Mouse (Mus musculus): ENCODE results near the gene Brsk2. TPM values are rescaled to one million over a fixed set of nuclear protein-coding genes. Genes with fewer than 3 reads are reported as not detected.

Gene Brsk2
- total RNA-seq, 2 experiments from 2014 or later = 0.05 TPM; not detected in 1

DNA sequence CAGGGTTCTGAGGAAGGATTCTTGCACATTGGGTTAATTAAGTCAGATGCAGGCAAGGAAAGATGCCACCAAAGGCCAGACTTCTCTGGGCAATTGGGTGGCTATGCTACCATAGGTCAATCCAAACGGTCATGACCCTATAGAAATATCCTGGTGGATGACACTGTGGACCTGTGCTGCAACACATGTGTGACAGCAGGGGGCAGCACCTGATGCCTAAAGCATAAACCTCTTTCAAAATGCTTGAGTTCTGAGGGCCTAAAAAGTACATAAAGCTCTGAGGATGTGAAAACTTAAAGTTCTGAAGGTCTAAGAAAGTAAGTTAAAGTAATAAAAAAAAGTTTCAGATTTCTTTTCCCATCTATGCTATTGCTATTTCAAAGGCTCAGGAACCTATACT is 67.0 kb downstream of the Brsk2 start:
- peak; percentile 67; the same call in 1 of the 2 replicates for ATAC-seq (replicated peaks; ENCODE audit: low FRiP score, low TSS enrichment, poor library complexity, severe bottlenecking)

DNA sequence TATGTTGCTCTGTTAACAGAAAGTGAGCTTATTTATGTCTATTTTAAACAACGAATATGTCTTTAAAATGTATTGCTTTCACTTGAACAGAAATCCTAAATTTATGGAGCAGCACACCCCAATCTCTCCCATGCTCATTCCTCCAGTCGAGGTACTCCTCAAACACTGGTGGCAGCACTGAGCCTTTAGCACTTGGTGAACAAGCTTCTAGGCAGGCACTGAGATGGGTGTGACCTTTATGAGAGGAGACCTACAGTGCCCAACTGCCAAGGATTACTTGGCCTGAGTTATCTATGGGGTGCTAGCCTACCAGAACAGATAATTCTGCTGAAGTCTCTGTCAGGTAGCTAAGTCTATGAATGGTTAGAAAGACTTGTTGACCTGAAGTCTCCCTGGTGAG is 70.1 kb downstream of the Brsk2 start:
- ATAC-seq (replicated peaks; ENCODE audit: low FRiP score, low TSS enrichment, poor library complexity, severe bottlenecking) = peak; percentile 88

DNA sequence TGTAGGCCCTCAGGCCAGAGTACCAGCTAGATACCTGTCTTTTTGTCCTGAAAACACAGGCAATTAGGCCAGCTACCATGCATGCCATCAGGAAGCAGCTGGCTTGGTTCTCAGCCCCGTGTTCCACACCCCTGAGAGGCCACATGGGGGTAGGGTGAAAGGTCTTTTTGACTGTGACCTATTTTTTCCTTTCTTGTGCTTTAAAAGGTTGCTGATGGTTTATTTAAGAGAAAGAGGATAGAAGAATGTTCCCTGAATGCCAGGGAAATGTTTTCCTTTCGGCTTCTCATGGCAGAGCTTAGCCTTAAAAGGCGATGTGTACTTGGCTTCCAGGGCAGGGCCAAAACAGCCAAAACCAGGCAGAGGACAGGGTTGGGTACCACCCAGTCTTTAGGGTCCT is 71.3 kb downstream of the Brsk2 start:
- ATAC-seq (replicated peaks; ENCODE audit: low FRiP score, low TSS enrichment, poor library complexity, severe bottlenecking) = no peak

DNA sequence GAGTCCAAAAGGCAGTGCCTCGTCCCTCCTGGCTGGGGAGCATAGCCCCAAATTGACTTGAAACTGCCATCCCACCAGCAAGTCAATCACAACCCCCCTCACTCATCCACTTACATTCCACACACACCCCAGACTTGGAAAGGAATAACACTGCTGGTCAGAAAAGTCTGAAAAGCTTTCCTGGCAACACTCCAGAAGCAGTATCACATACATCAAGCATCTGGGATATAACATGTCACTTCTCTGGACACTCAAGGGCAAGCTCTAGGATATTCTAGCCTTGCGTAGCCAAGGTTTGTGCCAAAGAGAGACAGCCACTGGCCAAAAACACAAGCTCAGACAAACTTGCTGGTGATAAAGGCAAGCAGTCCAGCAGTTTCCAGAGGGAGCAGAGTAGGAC is 75.6 kb downstream of the Brsk2 start:
- ATAC-seq (replicated peaks; ENCODE audit: low FRiP score, low TSS enrichment, poor library complexity, severe bottlenecking) = no peak

DNA sequence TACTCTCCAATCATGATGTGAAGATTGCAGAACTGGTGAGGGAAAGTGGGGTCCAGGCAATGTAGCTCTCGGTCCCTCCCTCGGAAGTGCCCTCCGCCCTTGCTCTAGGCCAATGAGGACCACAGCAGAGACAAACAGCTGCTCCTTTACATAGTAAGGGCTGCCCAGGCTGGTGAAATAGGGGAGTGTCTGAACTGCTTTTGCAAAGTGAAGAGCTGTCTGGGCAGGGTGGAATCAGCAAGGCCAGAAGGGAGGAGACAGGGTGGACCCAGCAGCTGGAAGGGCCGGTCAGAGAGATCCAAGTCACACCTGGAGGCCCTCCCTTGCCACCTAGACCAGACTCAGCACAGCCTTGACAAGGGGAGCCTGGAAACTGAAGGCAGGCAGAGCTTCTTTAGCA is 76.4 kb downstream of the Brsk2 start:
- peak; percentile 26; the same call in 1 of the 2 replicates for ATAC-seq (replicated peaks; ENCODE audit: low FRiP score, low TSS enrichment, poor library complexity, severe bottlenecking)

DNA sequence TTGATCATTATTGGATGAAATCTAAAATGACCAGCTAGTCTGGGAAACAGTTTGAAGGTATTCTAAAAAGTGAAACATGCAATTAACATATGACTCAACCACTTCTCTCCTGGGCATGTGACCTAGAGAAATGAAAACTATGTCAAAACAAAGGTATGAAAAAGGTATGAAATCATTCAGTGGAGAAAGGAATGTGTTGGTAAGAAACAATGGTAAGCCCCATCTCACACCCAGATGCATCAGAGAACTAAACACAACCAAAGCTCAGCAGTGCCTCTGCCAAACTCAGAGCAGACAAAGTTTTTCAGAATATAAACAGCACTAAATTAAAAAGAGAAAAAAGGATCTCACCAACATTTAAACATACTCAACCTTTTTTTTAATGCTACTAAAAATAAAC is 80.5 kb downstream of the Brsk2 start:
- ATAC-seq (replicated peaks; ENCODE audit: low FRiP score, low TSS enrichment, poor library complexity, severe bottlenecking) = no peak

DNA sequence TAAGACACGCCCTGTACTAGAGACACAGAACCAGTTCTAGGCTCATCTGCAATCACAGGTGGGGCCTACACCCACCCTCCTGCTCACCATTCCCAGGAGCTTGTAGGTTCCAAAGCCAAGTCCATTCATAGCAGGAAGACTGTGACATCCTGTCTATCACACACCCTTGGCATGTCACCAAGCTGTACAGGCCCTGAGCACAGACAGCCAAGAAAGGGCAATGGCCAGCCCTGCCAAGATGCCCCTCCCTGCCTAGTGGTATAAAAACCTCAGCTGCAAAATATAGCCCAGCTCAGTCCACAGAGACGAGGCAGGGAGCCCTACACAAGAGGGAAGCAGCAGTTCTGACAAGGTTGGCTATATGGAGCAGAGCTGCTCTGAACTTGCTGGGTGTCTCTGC is 84.6 kb downstream of the Brsk2 start:
- ATAC-seq (replicated peaks; ENCODE audit: low FRiP score, low TSS enrichment, poor library complexity, severe bottlenecking) = 0 out of 2 replicates have a peak, but pooled peaks have one; percentile 23

DNA sequence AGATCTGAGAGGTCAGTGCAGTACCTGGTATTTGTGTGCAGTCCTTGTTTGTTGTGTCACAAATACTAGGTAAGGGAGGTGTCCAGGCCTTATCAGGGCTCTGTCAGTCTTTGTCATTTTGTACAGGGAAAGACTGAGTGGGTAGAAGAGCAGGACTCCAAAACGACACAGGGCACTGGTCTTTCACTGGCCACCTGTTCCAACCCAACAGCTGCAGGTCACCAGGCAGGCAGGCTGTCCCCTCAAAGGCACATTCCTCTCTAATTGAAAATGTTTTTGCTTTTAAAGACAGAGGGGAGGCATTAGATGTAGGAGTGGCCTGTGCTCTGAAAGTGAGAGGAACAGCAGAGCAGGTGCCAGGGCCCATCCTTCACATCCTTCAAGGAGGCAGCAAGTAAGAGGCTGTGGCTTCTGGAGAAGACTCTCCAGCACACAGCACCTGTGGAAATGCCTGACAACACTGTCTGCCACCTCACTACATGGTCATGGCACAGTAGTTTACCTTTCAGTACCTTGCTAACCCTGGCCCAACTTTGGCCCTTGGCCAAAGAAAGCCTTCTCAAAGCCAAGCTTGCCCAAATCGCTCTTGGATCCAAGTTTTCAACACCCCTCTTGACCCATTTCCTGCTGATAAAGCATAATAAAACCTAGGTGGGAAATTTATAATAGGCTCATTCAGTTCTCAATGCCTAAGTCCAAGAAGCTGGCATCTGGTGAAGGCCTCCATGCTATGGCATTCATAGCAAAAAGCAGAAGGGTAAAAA is 85.7 kb downstream of the Brsk2 start:
- ATAC-seq (replicated peaks; ENCODE audit: low FRiP score, low TSS enrichment, poor library complexity, severe bottlenecking) = no peak

DNA sequence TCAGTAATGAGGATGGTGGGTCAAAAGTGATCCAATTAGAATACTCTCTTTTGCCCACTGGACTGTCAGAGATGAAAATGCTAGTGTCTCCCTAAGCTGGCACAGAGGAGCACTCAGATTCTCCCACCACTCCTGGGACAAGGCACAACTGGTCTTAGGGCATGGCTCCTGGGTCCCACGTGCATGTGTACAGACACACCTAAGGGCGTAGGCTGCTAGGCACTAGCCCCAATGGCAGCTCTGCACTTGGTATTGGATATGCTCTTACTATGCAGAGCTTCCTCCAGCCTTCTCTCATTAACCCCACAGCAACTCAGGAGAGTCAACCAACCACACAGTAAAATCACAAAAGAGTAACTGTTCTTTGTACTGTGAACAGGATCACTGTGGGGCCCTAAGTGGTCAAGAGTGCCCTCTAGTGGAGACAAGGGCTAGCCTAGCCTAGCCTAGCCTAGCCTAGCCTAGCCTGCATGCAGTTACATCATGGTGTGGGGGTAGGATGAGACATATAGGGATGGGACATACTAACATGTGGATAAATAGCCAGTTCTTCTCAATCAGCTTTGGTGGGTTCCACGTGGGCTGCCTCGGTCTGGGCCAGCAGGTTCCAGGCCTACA is 88.1 kb downstream of the Brsk2 start:
- ATAC-seq (replicated peaks; ENCODE audit: low FRiP score, low TSS enrichment, poor library complexity, severe bottlenecking) = peak; percentile 89

DNA sequence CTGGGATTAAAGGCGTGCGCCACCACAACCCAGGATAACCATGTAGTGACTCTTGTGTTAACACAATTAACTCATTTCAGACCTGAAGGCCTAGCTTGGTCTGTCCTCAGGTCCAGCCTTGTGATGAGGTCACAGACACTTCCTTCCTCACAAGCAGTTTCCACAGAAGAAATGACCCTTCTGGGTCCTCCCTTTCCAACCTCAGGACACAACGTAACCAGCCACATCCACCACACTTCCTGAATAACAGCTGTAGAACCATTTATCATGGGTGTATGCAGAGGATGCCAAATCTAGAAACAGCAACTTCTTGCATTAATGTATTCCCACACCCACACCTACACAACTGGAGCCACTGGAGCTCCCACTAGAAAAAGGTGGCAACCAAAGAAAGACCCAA is 91.2 kb downstream of the Brsk2 start:
- no peak for ATAC-seq (replicated peaks; ENCODE audit: low FRiP score, low TSS enrichment, poor library complexity, severe bottlenecking)

DNA sequence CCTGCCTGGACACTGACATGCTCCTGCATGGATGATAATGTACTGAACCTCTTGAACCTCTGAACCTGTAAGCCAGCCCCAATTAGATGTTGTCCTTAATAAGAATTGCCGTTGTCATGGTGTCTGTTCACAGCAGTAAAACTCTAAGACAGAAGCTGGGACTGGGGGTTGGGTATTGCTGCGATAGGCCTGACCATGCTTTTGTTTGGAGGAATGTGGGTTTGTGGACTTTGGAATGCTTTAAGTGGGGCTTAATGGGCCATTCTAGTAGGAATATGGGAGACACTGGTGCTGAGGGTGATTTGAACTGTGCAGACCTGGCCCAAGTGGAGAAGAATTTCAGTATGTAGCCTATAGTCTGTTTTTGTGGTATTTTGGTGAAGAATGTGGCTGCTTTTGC is 95.8 kb downstream of the Brsk2 start:
- ATAC-seq (replicated peaks; ENCODE audit: low FRiP score, low TSS enrichment, poor library complexity, severe bottlenecking) = no peak

DNA sequence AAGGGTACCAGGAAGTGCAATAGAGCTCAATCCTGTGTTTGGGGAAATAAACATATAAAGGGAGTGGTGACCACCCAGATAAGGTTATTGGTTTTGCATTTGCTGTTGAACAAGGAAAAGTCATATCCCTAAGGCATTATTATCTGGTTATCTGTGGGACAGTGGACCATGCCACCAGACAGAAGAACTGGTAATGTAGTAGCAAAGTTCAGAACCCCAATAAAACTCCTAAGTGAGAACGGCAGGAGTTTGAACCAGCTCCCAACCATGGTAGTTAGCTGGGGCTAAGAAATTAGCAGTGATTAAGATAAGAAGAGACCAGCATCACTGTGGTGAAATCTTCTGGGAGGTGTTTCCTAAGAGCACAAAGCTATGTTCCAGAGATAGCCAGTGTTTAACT is 96.4 kb downstream of the Brsk2 start:
- no peak for ATAC-seq (replicated peaks; ENCODE audit: low FRiP score, low TSS enrichment, poor library complexity, severe bottlenecking)

DNA sequence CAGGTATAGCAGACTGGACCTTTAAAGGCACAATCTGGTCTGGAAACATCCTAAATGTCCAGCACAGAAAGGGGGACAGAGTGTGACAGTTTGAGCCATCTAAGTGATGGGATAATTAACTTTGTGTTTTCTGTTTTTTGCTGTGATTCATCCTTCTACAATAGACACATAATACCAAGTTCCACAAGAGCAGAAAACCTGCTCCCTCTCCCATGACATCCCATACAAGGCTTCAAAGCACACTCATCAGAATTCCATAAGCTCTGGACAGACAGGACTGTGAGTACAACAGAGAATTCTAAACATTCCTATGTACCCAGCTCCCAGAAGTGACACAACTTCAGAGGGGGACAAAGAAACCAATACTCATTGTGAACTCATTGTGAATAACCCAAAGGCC is 101.0 kb downstream of the Brsk2 start:
- ATAC-seq (replicated peaks; ENCODE audit: low FRiP score, low TSS enrichment, poor library complexity, severe bottlenecking) = no peak

Other genes starting within 250 kb of the Brsk2 start
- not detected in 2 replicates for gene Muc5ac, start 160.8 kb upstream of the Brsk2 start, total RNA-seq (2014; fragmentation: Nextera tagmentation)
- not detected in 2 replicates for gene Muc5ac, start 160.8 kb upstream of the Brsk2 start, total RNA-seq (2017)
- gene Muc5b, start 110.7 kb upstream of the Brsk2 start, total RNA-seq (2014; fragmentation: Nextera tagmentation) = not detected in 2 replicates
- not detected in 2 replicates for gene Muc5b, start 110.7 kb upstream of the Brsk2 start, total RNA-seq (2017)
- 24.6 and 41.1 TPM in 2 replicates for gene Tollip, start 31.2 kb upstream of the Brsk2 start, total RNA-seq (2014; fragmentation: Nextera tagmentation)
- gene Tollip, start 31.2 kb upstream of the Brsk2 start, total RNA-seq (2017) = 25.2 and 27.0 TPM in 2 replicates
- 39.5 and 41.5 TPM in 2 replicates for gene Mob2, start 111.3 kb downstream of the Brsk2 start, total RNA-seq (2014; fragmentation: Nextera tagmentation)
- 36.2 and 37.3 TPM in 2 replicates for gene Mob2, start 111.3 kb downstream of the Brsk2 start, total RNA-seq (2017)
- 0.25 TPM in 1 of 2 replicates, not detected in the other for gene Dusp8, start 146.1 kb downstream of the Brsk2 start, total RNA-seq (2014; fragmentation: Nextera tagmentation)
- gene Dusp8, start 146.1 kb downstream of the Brsk2 start, total RNA-seq (2017) = 0.04 and 1.1 TPM in 2 replicates
- not detected in 2 replicates for gene Gm45618, start 171.0 kb downstream of the Brsk2 start, total RNA-seq (2014; fragmentation: Nextera tagmentation)
- gene Gm45618, start 171.0 kb downstream of the Brsk2 start, total RNA-seq (2017) = not detected in 2 replicates
- not detected in 2 replicates for gene Gm39115, start 186.3 kb downstream of the Brsk2 start, total RNA-seq (2014; fragmentation: Nextera tagmentation)
- gene Gm39115, start 186.3 kb downstream of the Brsk2 start, total RNA-seq (2017) = not detected in 2 replicates
- gene Gm45337, start 194.9 kb downstream of the Brsk2 start, total RNA-seq (2014; fragmentation: Nextera tagmentation) = not detected in 2 replicates
- gene Gm45337, start 194.9 kb downstream of the Brsk2 start, total RNA-seq (2017) = not detected in 2 replicates
- not detected in 2 replicates for gene Gm29735, start 207.4 kb downstream of the Brsk2 start, total RNA-seq (2014; fragmentation: Nextera tagmentation)
- gene Gm29735, start 207.4 kb downstream of the Brsk2 start, total RNA-seq (2017) = not detected in 2 replicates
- gene Gm4553, start 216.0 kb downstream of the Brsk2 start, total RNA-seq (2014; fragmentation: Nextera tagmentation) = not detected in 2 replicates
- gene Gm4553, start 216.0 kb downstream of the Brsk2 start, total RNA-seq (2017) = not detected in 2 replicates
- not detected in 2 replicates for gene Krtap5-2, start 226.3 kb downstream of the Brsk2 start, total RNA-seq (2014; fragmentation: Nextera tagmentation)
- not detected in 2 replicates for gene Krtap5-2, start 226.3 kb downstream of the Brsk2 start, total RNA-seq (2017)
- gene Gm10153, start 240.6 kb downstream of the Brsk2 start, total RNA-seq (2014; fragmentation: Nextera tagmentation) = not detected in 2 replicates
- gene Gm10153, start 240.6 kb downstream of the Brsk2 start, total RNA-seq (2017) = not detected in 2 replicates